Mouse (Mus musculus) embryo, embryonic 10 days (tissue): ENCODE measurements around the gene Aanat.

Experiments used
- DNase-seq: peaks from one replicate; pipeline ENCODE4 v3.0.0-alpha.2; 2015; ENCODE audit warnings: low spot score

Aanat gene

DNA sequence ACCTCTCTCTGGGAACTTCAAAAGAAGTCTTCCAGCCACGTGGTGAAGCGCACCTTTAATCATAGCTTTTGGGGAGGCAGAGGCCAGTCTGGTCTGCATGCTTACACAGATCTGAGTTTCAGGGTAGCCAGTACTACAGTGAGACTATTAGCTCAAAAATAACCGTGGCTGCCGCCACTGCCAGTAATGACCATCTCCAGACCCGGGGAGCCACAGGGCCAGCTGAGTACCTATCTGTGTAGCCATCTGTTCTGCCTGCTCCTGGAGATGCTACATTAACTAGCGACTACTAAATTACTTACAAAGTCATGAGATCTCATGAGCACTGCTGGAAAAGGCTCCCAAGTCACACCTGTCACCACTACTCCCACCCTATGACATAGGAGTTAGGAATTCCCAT lies 11.2 kb upstream of the Aanat start:
- DNase-seq: no peak

DNA sequence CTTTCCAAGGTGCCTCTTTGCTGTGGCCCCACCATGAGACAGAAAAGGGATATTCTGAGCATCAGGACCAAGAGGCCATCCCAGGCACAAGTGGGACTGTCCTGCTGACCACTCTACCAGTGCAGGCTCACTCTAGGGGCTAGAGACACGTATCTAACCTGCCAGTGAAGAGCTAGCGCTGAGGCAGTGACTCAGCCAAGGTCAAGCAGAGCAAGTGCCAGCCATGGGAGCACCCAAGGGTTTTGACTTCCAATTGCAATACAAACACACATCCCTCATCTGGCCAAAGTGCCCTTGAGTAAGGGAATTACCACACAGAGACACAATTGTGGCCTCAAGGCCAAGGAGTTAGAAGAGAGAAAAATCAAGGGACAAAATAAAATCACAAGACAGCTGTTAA lies 10.8 kb upstream of the Aanat start:
- DNase-seq: no peak

DNA sequence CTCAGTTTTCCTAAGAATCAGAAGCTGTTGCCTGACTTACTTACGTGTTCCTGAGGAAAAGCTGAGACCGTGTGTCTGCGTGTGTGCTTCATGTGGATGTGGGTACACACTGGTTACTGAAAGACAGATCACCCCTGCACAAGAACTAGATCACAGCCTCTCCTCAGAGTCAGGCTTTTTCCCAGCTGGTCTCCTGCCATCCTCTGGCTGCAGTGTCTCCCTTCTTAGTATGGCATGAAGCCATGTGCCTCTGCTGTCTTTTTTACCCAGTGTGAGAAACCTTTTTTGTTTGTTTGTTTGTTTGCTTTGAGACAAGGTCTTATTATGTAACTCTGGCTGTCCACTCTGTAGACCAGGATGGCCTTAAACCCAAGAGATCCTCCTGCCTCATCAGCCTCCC lies 7.0 kb upstream of the Aanat start:
- DNase-seq: no peak

DNA sequence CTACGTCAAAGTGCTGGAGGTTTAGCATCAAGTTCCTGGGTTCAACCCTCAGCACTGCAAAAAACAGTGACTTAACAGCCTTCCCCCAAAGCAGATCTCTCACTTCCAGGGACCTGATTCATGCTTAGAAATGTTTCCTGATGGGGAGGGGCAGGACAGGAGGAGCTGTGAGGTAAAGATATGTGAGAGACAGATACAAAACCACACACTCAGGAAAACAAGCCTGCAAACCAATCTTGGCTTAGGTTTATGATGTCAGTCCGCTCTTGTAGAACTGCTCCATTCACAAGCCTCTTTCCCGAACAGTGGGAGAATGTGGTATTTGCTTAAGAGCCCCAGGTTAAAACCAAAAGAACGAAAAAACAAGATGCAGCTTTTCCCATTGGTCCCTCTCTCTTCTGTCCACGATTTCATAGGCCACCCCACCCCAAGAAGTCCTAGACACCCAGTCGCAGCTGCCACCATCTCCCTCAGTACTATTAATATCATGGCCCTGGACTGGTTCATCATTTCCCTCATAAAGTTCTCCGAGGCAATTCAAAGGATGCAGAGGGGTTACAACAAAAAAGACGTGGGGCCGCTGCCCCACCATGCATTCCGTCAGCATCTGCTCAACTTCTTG lies 6.1 kb upstream of the Aanat start:
- DNase-seq: no peak

DNA sequence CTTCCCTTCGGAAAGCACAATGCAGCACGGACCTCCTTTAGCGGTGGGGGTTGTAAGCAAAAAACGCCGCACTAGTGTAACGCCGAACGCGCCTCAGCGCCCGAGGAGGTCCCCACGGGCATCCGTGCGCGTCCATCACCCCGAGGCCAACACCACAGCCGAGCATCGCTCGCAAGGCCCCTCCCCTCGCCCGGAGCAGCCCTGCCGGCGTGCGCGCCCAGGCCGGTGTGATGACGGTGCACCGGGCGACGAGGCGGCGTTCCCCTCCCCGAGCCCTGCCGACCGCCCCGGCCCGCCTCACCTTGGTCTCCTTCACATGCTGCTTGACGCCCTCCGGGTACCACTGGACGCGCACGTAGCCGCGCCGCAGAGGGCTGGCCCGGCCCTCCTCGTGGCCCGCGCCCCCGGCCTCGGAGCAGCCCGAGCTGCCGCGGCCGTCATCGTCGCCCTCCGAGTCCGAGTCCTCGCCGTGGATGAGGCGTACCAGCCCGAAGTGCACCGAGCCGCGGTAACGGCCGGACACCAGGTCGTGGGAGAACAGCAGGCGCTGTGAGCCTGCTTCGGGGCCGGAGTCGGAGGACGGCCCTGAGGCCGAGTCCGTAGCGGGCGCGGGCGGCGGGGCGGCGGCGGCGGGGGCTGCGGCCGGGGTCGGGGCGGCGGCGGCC lies 5.4 kb upstream of the Aanat start:
- peak; percentile 68 for DNase-seq

DNA sequence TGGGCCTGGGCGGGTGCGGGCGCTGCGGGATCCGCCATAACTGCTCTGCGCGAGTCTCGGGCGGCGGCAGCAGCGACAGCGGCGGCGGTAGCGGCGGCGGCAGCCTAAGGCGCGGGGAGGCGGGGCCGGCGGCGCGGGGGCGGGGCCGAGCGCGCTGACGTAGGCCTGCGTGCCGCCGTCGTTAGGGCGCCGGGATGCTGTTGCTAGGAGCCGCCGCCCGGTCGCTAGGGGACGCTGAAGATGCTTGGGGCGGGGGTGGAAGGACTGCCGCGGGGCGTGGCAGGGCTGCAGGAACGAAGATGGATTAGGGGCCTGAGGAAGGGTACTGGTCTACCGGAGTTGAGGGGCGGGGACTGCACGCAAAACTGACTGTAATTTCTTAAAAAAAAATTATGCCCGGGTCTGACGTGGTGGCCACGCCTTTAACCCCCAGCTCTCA lies 4.8 kb upstream of the Aanat start, which contains the start of gene Ube2o:
Gene Ube2o, minus strand, starts transcription at position 72 of the 439 bp plus-strand sequence.
- DNase-seq: peak; percentile 88

DNA sequence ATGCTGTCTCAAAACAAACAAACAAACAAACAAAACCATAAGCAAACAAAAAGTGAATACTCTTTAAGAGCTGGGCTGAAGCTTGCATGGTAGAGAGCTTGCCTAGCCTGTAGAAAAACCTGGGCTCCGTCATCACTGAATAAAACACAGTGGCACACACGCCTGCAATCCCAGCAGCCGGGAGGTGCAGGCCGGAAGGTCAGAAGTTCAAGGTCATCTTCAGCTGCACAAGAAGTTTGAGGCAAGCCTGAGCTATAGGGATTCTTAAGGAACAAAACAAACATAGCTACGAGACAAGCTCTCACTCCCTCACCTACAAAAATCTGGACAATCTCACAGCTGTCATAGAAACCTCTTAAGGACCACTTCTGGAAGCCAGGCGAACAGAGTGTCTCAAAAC lies 550 bp upstream of the Aanat start:
- DNase-seq: no peak

DNA sequence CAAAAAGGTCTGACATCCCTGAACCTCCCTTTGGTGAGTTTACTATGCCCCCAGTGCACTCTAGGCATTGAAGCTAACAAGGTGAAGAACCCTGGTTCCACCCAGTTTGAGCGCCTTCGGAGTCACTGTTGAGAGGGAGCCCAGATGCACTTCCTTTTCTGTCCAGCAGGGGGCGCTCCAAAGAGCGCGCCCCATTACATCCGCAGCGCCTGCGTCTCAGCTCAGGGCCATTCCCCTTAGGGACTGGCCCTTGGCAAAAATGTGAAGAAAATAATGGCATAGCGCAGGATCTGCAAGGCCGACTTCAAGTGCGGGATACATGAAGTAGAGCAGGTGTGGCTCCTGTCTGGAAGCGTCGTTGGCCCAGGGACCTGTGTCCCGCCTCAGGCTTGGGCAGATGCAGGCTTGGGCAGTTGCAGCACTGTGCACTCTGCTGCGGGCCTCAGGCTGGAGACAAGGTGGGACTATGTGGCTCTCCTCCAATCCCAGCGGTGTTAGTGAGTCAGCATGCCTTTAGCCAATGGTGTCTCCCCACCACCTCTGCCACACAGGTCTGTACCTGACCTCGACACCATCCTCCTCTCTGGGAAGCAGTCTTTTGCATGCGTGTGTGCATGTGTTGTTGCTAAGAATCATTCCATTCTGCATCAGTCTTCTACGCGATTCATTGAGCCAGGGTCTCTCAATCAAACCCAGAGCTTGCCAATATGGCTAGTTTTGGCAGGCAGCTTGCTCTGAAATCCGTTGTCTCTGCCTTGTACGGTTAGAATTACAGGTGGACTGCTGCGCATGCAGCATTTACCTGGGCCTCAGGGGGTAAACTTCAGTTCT lies 784 bp downstream of the Aanat start:
- peak; percentile 65 for DNase-seq

DNA sequence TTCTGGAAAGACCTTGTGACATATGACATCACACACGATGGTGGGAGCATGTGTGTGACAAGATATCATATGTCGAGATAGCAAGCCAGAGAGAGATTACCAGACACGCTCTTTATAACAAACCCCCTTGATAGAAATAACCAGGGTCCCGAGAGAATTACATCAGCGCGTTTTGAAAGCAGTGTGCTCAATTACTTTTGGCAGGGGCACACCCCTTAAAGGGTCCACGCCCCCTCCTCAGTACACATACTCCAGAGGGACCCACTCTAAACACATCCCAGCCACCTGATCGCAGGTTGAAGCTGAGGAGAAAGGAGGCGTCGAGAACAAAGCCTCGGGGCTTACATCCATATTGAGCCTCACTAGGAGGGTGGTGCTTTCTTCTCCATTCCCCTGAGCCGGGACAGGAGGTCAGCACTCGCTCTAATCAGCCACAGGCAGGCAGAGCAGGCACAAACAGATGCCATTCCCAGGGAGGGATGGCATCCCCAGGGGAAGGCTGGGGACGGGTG lies 2.8 kb downstream of the Aanat start:
- DNase-seq: no peak

DNA sequence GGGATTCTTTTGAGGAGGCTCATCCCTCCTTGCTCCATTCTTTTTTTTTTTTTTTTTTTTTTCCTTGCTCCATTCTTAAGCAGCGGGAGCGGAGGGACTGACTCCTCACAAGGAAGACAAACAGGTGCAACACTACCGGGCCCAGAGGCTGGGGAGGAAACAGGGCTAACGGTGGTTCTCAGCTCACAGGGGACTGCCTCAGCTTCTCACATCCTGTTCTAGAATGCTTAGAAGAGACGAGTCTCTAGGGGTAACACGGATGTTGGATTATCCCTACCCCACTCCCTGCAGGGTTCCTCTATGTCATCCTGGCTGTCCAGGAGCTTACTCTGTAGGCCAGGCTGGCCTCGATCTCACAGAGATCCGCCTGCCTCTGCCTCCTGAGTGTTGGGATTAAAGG lies 3.3 kb downstream of the Aanat start:
- DNase-seq: no peak

DNA sequence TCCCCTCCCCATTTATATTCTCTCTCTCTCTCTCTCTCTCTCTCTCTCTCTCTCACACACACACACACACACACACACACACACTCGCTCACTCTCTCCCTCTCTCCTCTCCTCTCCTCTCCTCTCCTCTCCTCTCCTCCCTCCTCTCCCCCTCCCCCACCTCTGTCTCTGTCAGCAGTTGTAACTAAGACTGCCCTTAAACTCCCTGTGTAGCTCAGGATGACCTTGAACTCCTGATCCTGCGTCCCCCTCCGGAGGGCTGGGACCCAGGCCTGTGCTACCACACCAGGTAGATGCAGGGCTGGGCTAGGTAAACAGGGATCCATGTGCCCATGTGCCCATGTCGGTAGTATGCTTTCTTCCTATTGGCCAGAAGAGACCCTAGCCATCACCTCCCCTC lies 5.4 kb downstream of the Aanat start:
- DNase-seq: no peak

DNA sequence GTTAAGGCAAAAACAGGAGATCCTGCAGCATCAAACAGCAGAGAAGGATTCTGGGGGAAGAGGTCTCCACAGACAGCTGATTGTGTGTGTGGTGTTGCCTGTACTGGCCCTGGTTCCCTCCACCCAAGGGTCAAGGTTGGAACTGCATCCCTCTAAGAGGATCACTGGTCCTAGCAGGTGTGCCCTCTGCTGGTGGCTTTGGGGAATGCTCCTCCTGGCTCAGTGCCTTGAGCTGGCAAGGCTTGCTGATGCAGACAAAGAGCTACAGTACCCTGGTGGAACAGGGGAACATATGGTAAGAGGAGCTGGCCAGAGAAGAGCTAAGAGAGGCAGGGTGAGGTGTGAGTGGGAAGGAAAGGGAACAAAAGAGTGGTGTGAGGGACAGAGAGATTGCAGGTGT lies 6.2 kb downstream of the Aanat start:
- DNase-seq: peak; percentile 97

DNA sequence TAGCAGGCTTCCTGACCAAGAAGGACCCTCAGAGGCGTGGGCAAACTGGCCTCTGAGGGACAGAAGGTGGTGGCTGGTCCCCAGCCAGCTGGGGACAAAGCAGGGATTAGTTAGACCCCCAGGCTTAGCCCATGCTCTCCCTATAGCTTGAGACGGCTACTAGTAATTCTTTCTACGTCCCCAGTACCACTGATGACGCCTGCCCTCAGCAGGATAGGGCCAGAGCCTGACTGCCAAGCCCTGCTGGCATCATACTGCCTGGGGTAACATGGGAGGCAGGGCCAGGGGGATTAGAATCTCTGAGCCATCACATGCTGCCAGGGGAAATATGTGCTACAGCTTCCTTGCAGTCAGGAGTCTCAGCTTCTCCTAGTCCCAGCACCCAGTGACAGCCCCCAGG lies 7.1 kb downstream of the Aanat start:
- DNase-seq: no peak

DNA sequence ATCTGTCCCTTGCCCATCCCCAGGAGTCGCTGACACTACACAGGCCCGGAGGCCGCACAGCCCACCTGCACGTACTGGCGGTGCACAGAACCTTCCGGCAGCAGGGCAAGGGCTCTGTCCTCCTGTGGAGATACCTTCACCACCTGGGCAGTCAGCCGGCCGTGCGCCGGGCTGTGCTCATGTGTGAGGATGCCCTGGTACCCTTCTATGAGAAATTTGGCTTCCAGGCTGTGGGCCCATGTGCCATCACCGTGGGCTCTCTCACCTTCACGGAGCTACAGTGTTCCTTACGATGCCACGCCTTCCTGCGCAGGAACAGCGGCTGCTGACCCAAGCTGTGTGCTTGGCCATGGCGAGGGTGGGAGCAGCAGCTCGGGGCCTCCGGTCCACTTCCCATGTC lies 10.5 kb downstream of the Aanat start:
- DNase-seq: no peak

DNA sequence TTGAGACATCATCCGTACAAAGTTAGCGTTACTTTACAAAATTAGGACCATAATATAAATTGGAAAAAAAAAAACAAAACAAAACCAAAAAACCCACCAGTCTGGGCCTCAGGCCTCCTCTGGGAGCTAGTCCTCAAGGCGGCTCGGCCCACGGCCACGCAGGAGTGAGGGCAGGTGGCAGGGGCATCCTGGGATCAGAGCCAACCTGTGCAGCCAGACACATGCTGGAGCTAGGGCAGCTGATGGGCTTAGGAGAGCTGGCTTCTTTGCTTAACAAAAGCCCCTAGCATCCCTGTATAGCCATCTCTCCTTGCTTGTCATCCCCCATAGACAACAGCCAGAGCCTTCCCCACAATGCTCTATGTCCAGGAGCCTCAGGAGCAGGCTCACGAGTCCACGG lies 12.0 kb downstream of the Aanat start:
- DNase-seq: no peak

DNA sequence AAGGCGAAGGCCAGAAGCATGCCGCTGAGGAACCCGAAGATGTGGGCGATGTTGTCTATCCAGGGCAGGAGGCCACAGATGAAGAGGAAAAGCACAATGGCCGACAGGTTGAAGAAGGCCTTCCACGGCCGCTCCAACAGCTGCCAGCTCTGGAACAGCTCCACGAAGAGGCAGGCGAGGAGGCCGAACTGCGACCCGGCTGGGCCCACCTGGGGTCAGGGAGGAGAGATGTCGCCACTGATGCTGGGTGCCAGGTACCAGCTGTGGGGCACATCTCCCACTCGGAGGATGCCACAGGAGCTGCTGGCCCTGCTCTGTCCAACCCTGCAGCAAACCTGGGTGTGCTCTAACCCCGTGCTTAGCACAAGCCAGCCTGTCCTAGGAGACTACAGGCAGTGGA lies 13.0 kb downstream of the Aanat start:
- no peak for DNase-seq

DNA sequence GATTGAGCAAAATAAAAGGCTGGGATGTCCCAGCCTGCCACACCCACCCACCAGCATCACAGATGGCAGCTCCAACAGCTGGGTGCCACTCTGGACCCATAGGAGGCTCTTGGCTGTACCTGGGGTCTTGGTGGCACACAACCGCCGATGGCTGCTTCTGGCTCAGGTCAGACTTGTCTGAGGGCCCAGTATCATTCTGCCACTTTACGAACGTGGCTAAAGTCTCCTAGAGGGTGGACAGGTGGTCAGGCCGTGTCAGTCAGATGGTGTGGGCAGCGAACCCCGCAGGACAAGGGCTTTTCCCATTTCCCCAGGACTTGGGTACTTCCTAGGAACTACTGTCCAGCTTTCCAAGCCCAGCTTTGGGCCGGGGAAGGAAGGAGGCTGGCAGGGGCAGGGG lies 14.9 kb downstream of the Aanat start:
- DNase-seq: no peak

DNA sequence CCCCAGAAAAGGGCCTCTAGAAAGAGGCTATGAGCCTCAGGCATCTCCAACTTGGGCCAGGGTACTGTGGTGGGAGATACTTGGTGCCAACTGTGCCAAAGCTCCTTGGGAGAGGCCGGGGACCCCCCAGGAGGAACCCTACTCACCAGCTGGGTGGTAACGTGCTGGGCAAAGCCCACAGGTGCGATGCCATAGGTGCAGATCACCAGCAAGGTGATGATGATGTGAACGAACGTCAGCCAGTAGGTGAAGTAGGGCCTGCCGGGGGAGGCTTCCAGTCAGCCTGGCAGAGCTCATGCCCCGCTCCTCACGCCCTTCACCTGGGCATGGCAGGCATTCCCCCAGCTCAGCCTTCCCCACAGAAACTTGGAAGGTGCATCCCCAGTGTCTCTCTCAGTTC lies 15.8 kb downstream of the Aanat start:
- no peak for DNase-seq

DNA sequence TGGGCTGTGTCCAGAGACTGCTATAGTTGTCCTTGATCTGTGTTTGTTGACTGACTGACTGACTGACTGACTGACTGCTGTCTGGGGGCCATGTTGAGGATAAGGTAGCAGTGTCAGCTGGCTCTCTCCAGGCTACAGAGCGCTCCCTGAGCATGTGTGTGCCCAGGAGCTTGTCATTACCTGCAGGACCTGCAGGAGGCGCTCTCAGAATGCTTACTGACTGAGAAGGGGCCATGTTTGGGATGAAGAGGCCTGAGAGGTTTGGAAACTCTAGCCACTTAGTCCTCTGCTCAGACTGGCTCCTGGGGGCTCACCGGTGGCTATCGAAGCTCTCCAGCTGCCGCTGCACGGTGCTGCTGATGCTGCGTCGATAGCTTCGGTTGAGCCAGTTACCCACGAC lies 17.1 kb downstream of the Aanat start:
- DNase-seq: no peak

DNA sequence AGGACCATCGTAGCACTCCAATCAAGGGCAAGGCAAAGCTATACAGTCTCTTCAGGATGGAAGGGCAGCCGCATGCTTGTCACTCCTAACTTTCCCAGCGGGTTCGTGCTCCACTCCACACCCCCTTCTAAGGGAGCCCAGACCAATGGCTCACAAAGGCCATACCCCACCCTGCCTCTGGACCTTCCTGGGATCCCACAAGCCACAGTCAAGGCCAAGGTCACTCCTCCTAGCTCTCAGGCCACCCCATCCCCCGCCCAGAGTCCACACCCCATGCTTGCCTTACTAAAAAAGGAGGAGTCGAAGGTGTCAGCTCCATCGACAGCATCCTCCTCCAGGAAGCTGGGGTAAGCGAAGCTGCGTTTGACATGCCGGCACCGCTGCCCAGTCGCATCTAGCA lies 17.9 kb downstream of the Aanat start:
- DNase-seq: no peak

DNA sequence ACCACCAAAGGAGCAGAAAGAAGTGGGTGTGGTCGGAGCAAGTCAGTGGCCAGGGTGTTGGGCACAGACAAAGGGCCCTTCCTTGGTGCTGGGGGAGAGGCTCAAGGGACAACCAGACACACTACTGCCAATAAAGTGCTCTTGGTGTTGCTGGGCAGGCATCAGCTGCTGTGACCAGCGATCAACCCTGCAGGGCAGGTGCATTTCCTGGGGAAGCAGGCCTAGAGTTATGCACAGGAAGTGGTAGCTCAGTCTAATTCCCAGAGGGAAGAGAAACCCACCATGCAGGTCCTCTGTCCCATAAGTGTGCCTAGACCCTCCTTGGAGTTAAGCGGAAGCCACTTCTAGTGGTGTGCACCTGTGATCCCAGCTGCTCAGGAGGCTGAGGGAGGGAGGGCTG lies 21.5 kb downstream of the Aanat start:
- DNase-seq: no peak

DNA sequence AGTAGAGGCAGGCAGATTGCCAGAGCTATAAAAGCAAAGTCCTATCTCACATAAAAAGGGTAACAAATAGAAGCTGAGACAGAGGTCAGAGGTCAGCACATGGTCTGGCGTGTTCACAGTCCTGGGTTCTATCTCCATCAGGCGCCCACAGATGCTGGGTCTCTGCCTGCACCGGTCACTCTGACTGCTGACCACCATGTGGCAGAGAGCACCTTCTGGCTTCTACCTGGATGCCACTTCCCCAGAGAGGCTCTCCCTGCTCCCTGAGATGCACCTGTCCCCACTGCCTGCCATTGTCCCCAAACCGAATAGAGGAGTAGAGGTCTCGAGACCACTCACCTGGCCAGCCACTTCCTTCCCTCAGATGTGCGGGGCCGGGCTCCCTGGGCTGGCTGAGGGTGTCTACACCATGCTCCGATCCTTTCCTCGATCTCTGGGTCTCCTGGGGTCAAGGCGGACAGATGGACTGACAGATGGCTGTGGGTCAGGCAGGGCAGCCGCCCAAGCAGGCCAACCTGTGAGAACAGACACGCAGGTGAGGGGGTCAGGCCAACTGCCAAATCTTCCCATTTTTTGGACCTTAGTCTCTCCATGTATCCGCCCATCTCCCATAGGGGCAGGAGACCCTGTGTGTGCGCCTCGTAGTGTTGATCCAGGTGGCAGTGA lies 23.9 kb downstream of the Aanat start:
- DNase-seq: peak; percentile 43
